Mouse (Mus musculus) bone marrow, adult 2 months (tissue): ENCODE measurements around the gene Bcr.
"Not testable (repeated sequence)": the region's sequence is repeated elsewhere in the genome, so short reads cannot be mapped to it uniquely, and the experiment has no call there.

Experiments used
- CTCF ChIP-seq: fragments of 200-500 bp; IDR thresholded peaks from 2 replicates; pipeline ENCODE4 v1.5.1; 2011; ENCODE audit warnings: low read length, control low read depth; ENCODE audit not compliant: control insufficient read depth, insufficient read depth
- POLR2A ChIP-seq: fragments of 200-500 bp; IDR thresholded peaks from 2 replicates; pipeline ENCODE4 v1.6.1; 2011; ENCODE audit warnings: low read depth, mild to moderate bottlenecking, control low read depth, low read length, borderline replicate concordance; ENCODE audit not compliant: control insufficient read depth

DNA sequence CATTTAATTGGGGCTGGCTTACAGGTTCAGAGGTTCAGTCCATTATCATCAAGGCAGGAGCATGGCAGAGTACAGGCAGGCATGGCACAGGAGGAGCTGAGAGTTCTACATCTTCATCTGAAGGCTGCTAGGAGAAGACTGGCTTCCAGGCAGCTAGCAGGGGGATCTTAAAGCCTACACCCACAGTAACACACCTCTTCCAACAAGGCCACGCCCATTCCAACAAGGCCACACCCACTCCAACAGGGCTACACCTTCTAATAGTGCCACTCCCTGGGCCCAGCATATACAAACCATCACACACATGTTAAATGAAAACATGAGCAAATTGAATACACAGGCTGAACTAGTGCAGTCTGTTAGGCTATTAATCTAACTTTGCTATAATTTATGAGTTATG lies 18.3 kb upstream of the Bcr start:
- not testable (repeated sequence) for TF ChIP-seq CTCF, POLR2A
